In genomic region chr3:39845123-39845522, GRCm38 (mm10) we compare ENCODE assay signal across 20 mouse cellular contexts.
"Had no signal": no experiment of that assay in that cellular context is flagged by ENCODE, and none has a peak within 500 bp of the region (broad histone marks: within the 10 kb centered on the region; RNA-seq: fewer than 3 reads in every experiment).

No protein-coding gene starts in this region.

- H3K27ac ChIP-seq: lung, embryonic 15.5 days; macrophage; midbrain, embryonic 13.5 days; midbrain, embryonic 15.5 days; neural tube, embryonic 13.5 days; neural tube, embryonic 15.5 days; stomach, embryonic 15.5 days; stomach, postnatal 0 days had no signal

- ATAC-seq: liver, postnatal 0 days; lung, postnatal 0 days; midbrain, embryonic 13.5 days; midbrain, embryonic 15.5 days had no signal

- H3K4me3 ChIP-seq: lung, embryonic 15.5 days; megakaryocyte, embryonic 14.5 days; midbrain, embryonic 13.5 days; midbrain, embryonic 15.5 days; myocyte; neural tube, embryonic 13.5 days; neural tube, embryonic 15.5 days; stomach, embryonic 15.5 days had no signal

- H3K9ac ChIP-seq: liver, postnatal 0 days; lung, embryonic 15.5 days; midbrain, embryonic 13.5 days; midbrain, embryonic 15.5 days; neural tube, embryonic 13.5 days; neural tube, embryonic 15.5 days; stomach, embryonic 15.5 days had no signal

- H3K4me1 ChIP-seq: lung, embryonic 15.5 days; megakaryocyte, embryonic 14.5 days; midbrain, embryonic 13.5 days; midbrain, embryonic 15.5 days; neural tube, embryonic 13.5 days; neural tube, embryonic 15.5 days; stomach, embryonic 15.5 days had no signal

- H3K9me3 ChIP-seq: lung, embryonic 15.5 days; midbrain, embryonic 13.5 days; midbrain, embryonic 15.5 days; neural tube, embryonic 13.5 days; neural tube, embryonic 15.5 days; stomach, embryonic 15.5 days had no signal

- H3K4me2 ChIP-seq: lung, embryonic 15.5 days; midbrain, embryonic 11.5 days; midbrain, embryonic 13.5 days; midbrain, embryonic 15.5 days; neural tube, embryonic 13.5 days; neural tube, embryonic 15.5 days; stomach, embryonic 15.5 days had no signal

- H3K36me3 ChIP-seq: lung, embryonic 15.5 days; midbrain, embryonic 13.5 days; midbrain, embryonic 15.5 days; neural tube, embryonic 13.5 days; neural tube, embryonic 15.5 days; stomach, embryonic 15.5 days had no signal

- DNase-seq: liver, postnatal 0 days; lung, adult 2 months; lung, postnatal 14 days; lung, postnatal 36 days; right cerebral cortex, postnatal 14 days; thymus, adult 2 months; thymus, postnatal 25 days; thymus, postnatal 4 days had no signal

- H3K27me3 ChIP-seq: lung, embryonic 15.5 days; megakaryocyte, embryonic 14.5 days; midbrain, embryonic 13.5 days; midbrain, embryonic 15.5 days; neural tube, embryonic 13.5 days; neural tube, embryonic 15.5 days; stomach, embryonic 15.5 days had no signal
